Mouse (Mus musculus): Measurements from ENCODE around the gene Slc43a3. TPM values are rescaled to one million over a fixed set of nuclear protein-coding genes. Genes with fewer than 3 reads are reported as not detected.

The Slc43a3 gene
- total RNA-seq, 2 experiments from 2014 or later, result 58.7 to 102 TPM

GRCm38 (mm10) chr2:84964111-84964801 is 27.9 kb downstream of the Slc43a3 start:
- no peak for DNase-seq
- intact Hi-C loops (cut with DNase I), result loop anchor here (5.0 kb wide), 1 partner anchor 137 kb away; the partner anchor contains the start of gene Timm10

GRCm38 (mm10) chr2:84967318-84967991 is 31.1 kb downstream of the Slc43a3 start:
- no peak for DNase-seq

GRCm38 (mm10) chr2:84975580-84975979 is 39.2 kb downstream of the Slc43a3 start:
- intact Hi-C loops (cut with DNase I), result no loop called here
- DNase-seq, result no peak

More at GRCm38 (mm10) chr2:84967318-84967991, 31.1 kb downstream of the Slc43a3 start:
- intact Hi-C loops (cut with DNase I), result no loop called here

- intact Hi-C loops (cut with DNase I), result no loop called here
Observed at GRCm38 (mm10) chr2:84980188-84980587, 43.8 kb downstream of the Slc43a3 start, which contains the start of gene Prg2. Gene Prg2 (plus strand): TSS chr2:84980461.

GRCm38 (mm10) chr2:84987930-84988329 is 51.6 kb downstream of the Slc43a3 start, which contains the start of gene Prg3:
Gene Prg3 (plus strand): TSS chr2:84988215.
- DNase-seq, result no peak
- intact Hi-C loops (cut with DNase I), result no loop called here

More at GRCm38 (mm10) chr2:84980188-84980587, 43.8 kb downstream of the Slc43a3 start, which contains the start of gene Prg2:
- no peak for DNase-seq

GRCm38 (mm10) chr2:84996376-84996775 is 60.0 kb downstream of the Slc43a3 start:
- intact Hi-C loops (cut with DNase I), result no loop called here

GRCm38 (mm10) chr2:84999486-85000181 is 63.3 kb downstream of the Slc43a3 start:
- peak; percentile 24 to 28 for DNase-seq
- intact Hi-C loops (cut with DNase I), result no loop called here

More at GRCm38 (mm10) chr2:84996376-84996775, 60.0 kb downstream of the Slc43a3 start:
- no peak for DNase-seq

- intact Hi-C loops (cut with DNase I), result no loop called here
Observed at GRCm38 (mm10) chr2:85001497-85001896, 65.1 kb downstream of the Slc43a3 start.

GRCm38 (mm10) chr2:85002575-85002974 is 66.2 kb downstream of the Slc43a3 start:
- intact Hi-C loops (cut with DNase I), result no loop called here
- DNase-seq, result no peak

More at GRCm38 (mm10) chr2:85001497-85001896, 65.1 kb downstream of the Slc43a3 start:
- DNase-seq, result peak in 1 of 2 experiments; percentile 14

- intact Hi-C loops (cut with DNase I), result no loop called here
- DNase-seq, result no peak
Observed at GRCm38 (mm10) chr2:85004341-85004740, 68.0 kb downstream of the Slc43a3 start.

- no peak for DNase-seq
- intact Hi-C loops (cut with DNase I), result loop anchor here (2.0 to 5.0 kb wide), 2 partner anchors 138 to 174 kb away; no protein-coding TSS in a partner anchor
Observed at GRCm38 (mm10) chr2:85006600-85006999, 70.2 kb downstream of the Slc43a3 start.

- intact Hi-C loops (cut with DNase I), result loop anchor here (1.0 to 5.0 kb wide), 4 partner anchors 51 to 175 kb away; partner anchors contain the start of gene Rtn4rl2
- DNase-seq, result peak in 1 of 2 experiments; percentile 18
Observed at GRCm38 (mm10) chr2:85007729-85008128, 71.3 kb downstream of the Slc43a3 start.

Small RNA genes within 50 kb of the gene (microRNA-seq; reads per million reads assigned to microRNA genes)
- gene Gm24332 (ENCODE audit: borderline number of aligned reads in 2 of 2), result 0 reads per million in 2 experiments

Other genes starting within 250 kb of the Slc43a3 start
- 10 to 100 TPM; 62.4 to 63.4 TPM for gene Zdhhc5, start 221.4 kb upstream of the Slc43a3 start, total RNA-seq (2021)
- 1 to 10 TPM; 6.1 to 6.2 TPM for gene Clp1, start 209.2 kb upstream of the Slc43a3 start, total RNA-seq (2021)
- gene Ypel4, start 202.5 kb upstream of the Slc43a3 start, total RNA-seq (2021), result 1 to 10 TPM; 1.2 TPM
- 1 to 10 TPM; 1.1 to 1.4 TPM for gene Gm19426, start 192.9 kb upstream of the Slc43a3 start, total RNA-seq (2021)
- gene Serping1, start 161.1 kb upstream of the Slc43a3 start, total RNA-seq (2021), result 10 to 100 TPM; 81.1 to 84.3 TPM
- 10 to 100 TPM; 36.0 to 38.6 TPM for gene Ube2l6, start 137.8 kb upstream of the Slc43a3 start, total RNA-seq (2021)
- gene Smtnl1, start 113.9 kb upstream of the Slc43a3 start, total RNA-seq (2021), result not detected
- 100 to 1,000 TPM; 105 to 106 TPM for gene Timm10, start 109.6 kb upstream of the Slc43a3 start, total RNA-seq (2021)
- 1 to 10 TPM; 2.1 to 2.5 TPM for gene Slc43a1, start 97.7 kb upstream of the Slc43a3 start, total RNA-seq (2021)
- gene Rtn4rl2, start 49.9 kb upstream of the Slc43a3 start, total RNA-seq (2021), result 1 to 10 TPM; 2.6 to 3.2 TPM
- not detected for gene Prg2, start 43.9 kb downstream of the Slc43a3 start, total RNA-seq (2021)
- not detected for gene Prg3, start 51.6 kb downstream of the Slc43a3 start, total RNA-seq (2021)
- gene Ssrp1, start 100.7 kb downstream of the Slc43a3 start, total RNA-seq (2021), result 10 to 100 TPM; 40.6 to 41.6 TPM
- gene P2rx3, start 100.9 kb downstream of the Slc43a3 start, total RNA-seq (2021), result under 1 TPM; 0.31 to 0.60 TPM
- gene Tnks1bp1, start 111.4 kb downstream of the Slc43a3 start, total RNA-seq (2021), result 10 to 100 TPM; 61.9 to 65.9 TPM
- 10 to 100 TPM; 34.0 to 60.3 TPM for gene Aplnr, start 199.6 kb downstream of the Slc43a3 start, total RNA-seq (2021)

Data from heart, postnatal 36 days (tissue).